Mouse (Mus musculus) midbrain, postnatal 0 days (tissue): ENCODE results near the gene Ppy. TPM values are rescaled to one million over a fixed set of nuclear protein-coding genes. Genes with fewer than 3 reads are reported as not detected.

ENCODE experiments used
- ATAC-seq: fragments of 200-750 bp; cut with Nextera tagmentation; 2 replicates; pipeline ENCODE4 v1.8.0; 2017; ENCODE audit warnings: moderate number of reproducible peaks, mild to moderate bottlenecking, moderate TSS enrichment, moderate library complexity; ENCODE audit not compliant: low FRiP score
- DNase-seq: peaks from one replicate; pipeline ENCODE4 v3.0.0-alpha.2; 2015; ENCODE audit warnings: low spot score
- H3K27ac ChIP-seq: fragments of 300-500 bp; sonication (generic); 2 replicates; pipeline ENCODE4 v1.5.1; 2014; ENCODE audit warnings: low read depth, mild to moderate bottlenecking, low read length, mixed read lengths
- H3K27me3 ChIP-seq: fragments of 300-500 bp; sonication (generic); 2 replicates; pipeline ENCODE4 v1.6.1; 2014; ENCODE audit warnings: low read length, control low read depth, mixed read lengths; ENCODE audit not compliant: insufficient read depth
- H3K36me3 ChIP-seq: fragments of 300-500 bp; sonication (generic); 2 replicates; pipeline ENCODE4 v1.6.1; 2014; ENCODE audit warnings: low read length, control low read depth, mixed read lengths; ENCODE audit not compliant: insufficient read depth
- H3K4me1 ChIP-seq: fragments of 300-500 bp; sonication (generic); 2 replicates; pipeline ENCODE4 v1.6.1; 2014; ENCODE audit warnings: mild to moderate bottlenecking, control low read depth, antibody characterized with exemption, low read length, mixed read lengths; ENCODE audit not compliant: insufficient read depth
- H3K4me2 ChIP-seq: fragments of 300-500 bp; sonication (generic); 2 replicates; pipeline ENCODE4 v1.6.1; 2014; ENCODE audit warnings: low read depth, mild to moderate bottlenecking, low read length, mixed read lengths; ENCODE audit not compliant: poor library complexity, severe bottlenecking
- H3K4me3 ChIP-seq: fragments of 300-500 bp; sonication (generic); 2 replicates; pipeline ENCODE4 v1.5.1; 2014; ENCODE audit warnings: low read depth, mild to moderate bottlenecking, low read length, moderate library complexity
- H3K9ac ChIP-seq: fragments of 300-500 bp; sonication (generic); replicated peaks from 2 replicates; pipeline ENCODE4 v1.6.1; 2014; ENCODE audit warnings: mild to moderate bottlenecking, low read length, moderate library complexity, mixed read lengths; ENCODE audit not compliant: poor library complexity, severe bottlenecking
- H3K9me3 ChIP-seq: fragments of 300-500 bp; sonication (generic); 2 replicates; pipeline ENCODE4 v1.6.1; 2016; ENCODE audit warnings: low read length, control low read depth
- CTCF ChIP-seq: IDR thresholded peaks from 2 replicates; pipeline ENCODE4 v1.5.1; 2016; ENCODE audit warnings: antibody characterized with exemption, mild to moderate bottlenecking
- WGBS: fragments of 180-500 bp; shearing (Covaris S2); extraction: QIAGEN DNeasy Blood & Tissue Kit; methylation state at CpG from one replicate; pipeline ENCODE4 v1.1.7; 2014; 5-methylcytosine and 5-hydroxymethylcytosine counted together
- polyA plus RNA-seq: library from polyadenylated mRNA; unstranded; fragments of >200 nt; fragmentation: Nextera tagmentation; extraction: Ambion mirVana; gene quantifications from 2 replicates; pipeline ENCODE4 v1.2.1, GENCODE M21; 2015
- total RNA-seq: library from RNA; depleted of rRNA; stranded (reverse); fragments of >200 nt; gene quantifications from 2 replicates; pipeline ENCODE4 v1.2.3, GENCODE M21; 2014

The Ppy gene
- total and polyA plus RNA-seq, 2 experiments from 2014 or later = not detected

- no peak overlapping the region for H3K4me2 ChIP-seq
- H3K27ac ChIP-seq = no peak overlapping the region
- ATAC-seq (no peak), DNase-seq (no peak)
- no peaks in the 10 kb centered on the region for H3K4me1 ChIP-seq
- no peaks in the 10 kb centered on the region for H3K9me3 ChIP-seq
- H3K36me3 ChIP-seq = peaks cover 18% of the 10 kb centered on the region; the same call in 1 of the 2 replicates
- no peak overlapping the region for H3K4me3 ChIP-seq
- no peaks in the 10 kb centered on the region for H3K27me3 ChIP-seq
- H3K9ac ChIP-seq = no peak overlapping the region
- TF ChIP-seq CTCF = no peak
- WGBS = 88% methylated on average over 5 of the region's 5 CpGs
These were observed 28.4 kb downstream of the Ppy start for GRCm38 (mm10) chr11:102072729-102073128.

- H3K4me3 ChIP-seq = no peak overlapping the region
- TF ChIP-seq CTCF = no peak
- H3K4me1 ChIP-seq = no peaks in the 10 kb centered on the region
- WGBS = 12% methylated on average over 13 of the region's 13 CpGs
- ATAC-seq (no peak), DNase-seq (peak; percentile 7)
- no peaks in the 10 kb centered on the region for H3K9me3 ChIP-seq
- no peak overlapping the region for H3K27ac ChIP-seq
- no peak overlapping the region for H3K9ac ChIP-seq
- H3K36me3 ChIP-seq = peaks cover 14% of the 10 kb centered on the region; the same call in 1 of the 2 replicates
- H3K4me2 ChIP-seq = 0 out of 2 replicates have a peak overlapping the region, but pooled peaks have one; percentile 7
- no peaks in the 10 kb centered on the region for H3K27me3 ChIP-seq
These were observed 30.7 kb downstream of the Ppy start for GRCm38 (mm10) chr11:102070426-102070825.

- no peaks in the 10 kb centered on the region for H3K9me3 ChIP-seq
- peaks cover 14% of the 10 kb centered on the region; the same call in 1 of the 2 replicates for H3K36me3 ChIP-seq
- no peak overlapping the region for H3K4me2 ChIP-seq
- no peaks in the 10 kb centered on the region for H3K4me1 ChIP-seq
- no peaks in the 10 kb centered on the region for H3K27me3 ChIP-seq
- H3K9ac ChIP-seq = no peak overlapping the region
- no peak for TF ChIP-seq CTCF
- no peak overlapping the region for H3K4me3 ChIP-seq
- whole genome bisulfite sequencing = 60% methylated on average over 11 of the region's 11 CpGs
- ATAC-seq = no peak
- H3K27ac ChIP-seq = no peak overlapping the region
- DNase-seq = peak; percentile 10
These were observed 31.5 kb downstream of the Ppy start for GRCm38 (mm10) chr11:102069633-102070032.

GRCm38 (mm10) chr11:102068969-102069368 is 32.1 kb downstream of the Ppy start:
- 55% methylated on average over 2 of the region's 2 CpGs for WGBS
- ATAC-seq = no peak
- H3K27ac ChIP-seq = no peak overlapping the region
- no peaks in the 10 kb centered on the region for H3K9me3 ChIP-seq
- DNase-seq = peak; percentile 30
- H3K4me3 ChIP-seq = no peak overlapping the region
- no peak overlapping the region for H3K4me2 ChIP-seq
- no peak overlapping the region for H3K9ac ChIP-seq
- H3K4me1 ChIP-seq = no peaks in the 10 kb centered on the region
- peak; percentile 64 for TF ChIP-seq CTCF
- H3K36me3 ChIP-seq = peaks cover 14% of the 10 kb centered on the region
- H3K27me3 ChIP-seq = no peaks in the 10 kb centered on the region

GRCm38 (mm10) chr11:102063076-102063475 is 38.0 kb downstream of the Ppy start:
- 84% methylated on average over 13 of the region's 13 CpGs for WGBS
- no peaks in the 10 kb centered on the region for H3K9me3 ChIP-seq
- no peak overlapping the region for H3K27ac ChIP-seq
- no peak overlapping the region for H3K4me2 ChIP-seq
- H3K27me3 ChIP-seq = no peaks in the 10 kb centered on the region
- no peaks in the 10 kb centered on the region for H3K4me1 ChIP-seq
- no peak overlapping the region for H3K9ac ChIP-seq
- no peak for TF ChIP-seq CTCF
- ATAC-seq = no peak
- no peak overlapping the region for H3K4me3 ChIP-seq
- no peak for DNase-seq
- H3K36me3 ChIP-seq = peaks cover 45% of the 10 kb centered on the region

- Histone ChIP-seq H3K4me2 (no peak overlapping the region; the same call in 1 of the 2 replicates), H3K36me3 (peaks cover 47% of the 10 kb centered on the region), H3K9ac (0 out of 2 replicates have a peak overlapping the region, but pooled peaks have one; percentile 45)
These were observed 39.1 kb downstream of the Ppy start for GRCm38 (mm10) chr11:102061941-102062473.

More at GRCm38 (mm10) chr11:102061941-102062473, 39.1 kb downstream of the Ppy start:
- 47% methylated on average over 16 of the region's 16 CpGs for WGBS
- no peaks in the 10 kb centered on the region for H3K4me1 ChIP-seq
- no peak overlapping the region for H3K27ac ChIP-seq
- DNase-seq (no peak), ATAC-seq (no peak)
- H3K9me3 ChIP-seq = no peaks in the 10 kb centered on the region
- H3K4me3 ChIP-seq = no peak overlapping the region
- no peaks in the 10 kb centered on the region for H3K27me3 ChIP-seq
- TF ChIP-seq CTCF = no peak
